Mouse (Mus musculus): ENCODE results near the gene Ide. TPM values are rescaled to one million over a fixed set of nuclear protein-coding genes. Genes with fewer than 3 reads are reported as not detected.

Ide gene
- polyA plus RNA-seq, 1 experiment: 96.7 TPM

DNA sequence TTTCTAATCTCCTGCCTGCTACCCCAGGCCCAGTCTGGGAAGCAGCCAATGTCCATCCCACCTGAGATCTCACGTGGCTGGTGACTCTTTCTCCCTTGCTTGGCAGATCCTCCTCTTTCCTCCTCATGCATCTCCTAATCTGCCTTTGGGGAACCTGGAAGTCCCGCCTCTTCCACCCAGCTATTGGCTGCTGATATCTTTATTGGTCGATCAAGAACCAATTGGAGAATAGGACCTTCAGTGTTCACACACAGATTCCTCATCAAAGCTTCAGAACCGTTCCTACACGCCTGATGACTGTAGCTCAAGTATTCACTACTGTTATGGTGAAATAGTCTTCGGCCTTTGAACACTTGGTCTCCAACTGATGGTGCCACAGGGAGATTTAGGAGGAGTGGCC lies 85.5 kb downstream of the Ide start:
- Histone ChIP-seq H3K4me1 (ENCODE audit: control insufficient read depth, insufficient read depth, low read length) (0 out of 2 replicates have a peak, but pooled peaks cover 2% of the 10 kb centered on the region), H3K27me3 (ENCODE audit: control insufficient read depth, insufficient read depth, low read length) (no peaks in the 10 kb centered on the region), H3K4me3 (ENCODE audit: control insufficient read depth, low read depth, low read length) (no peak overlapping the region), H3K36me3 (ENCODE audit: control insufficient read depth, insufficient read depth, low read length) (no peaks in the 10 kb centered on the region), H3K27ac (ENCODE audit: control insufficient read depth, insufficient read depth, low read depth, low read length) (no peak overlapping the region)
- no peak for TF ChIP-seq CTCF (IDR thresholded peaks at IDR 0.05; ENCODE audit: control insufficient read depth, insufficient read depth, insufficient replicate concordance, low read depth, low read length)
- TF ChIP-seq POLR2A (IDR thresholded peaks at IDR 0.05; ENCODE audit: control insufficient read depth, low read depth, low read length): no peak

GRCm38 (mm10) chr19:37248199-37248598 lies 89.5 kb downstream of the Ide start:
- H3K27ac ChIP-seq (ENCODE audit: control insufficient read depth, insufficient read depth, low read depth, low read length): no peak overlapping the region
- 0 out of 2 replicates have a peak, but pooled peaks cover 2% of the 10 kb centered on the region for H3K4me1 ChIP-seq (ENCODE audit: control insufficient read depth, insufficient read depth, low read length)
- TF ChIP-seq POLR2A (IDR thresholded peaks at IDR 0.05; ENCODE audit: control insufficient read depth, low read depth, low read length): no peak
- no peak for TF ChIP-seq CTCF (IDR thresholded peaks at IDR 0.05; ENCODE audit: control insufficient read depth, insufficient read depth, insufficient replicate concordance, low read depth, low read length)
- no peaks in the 10 kb centered on the region for H3K27me3 ChIP-seq (ENCODE audit: control insufficient read depth, insufficient read depth, low read length)
- no peak overlapping the region for H3K4me3 ChIP-seq (ENCODE audit: control insufficient read depth, low read depth, low read length)
- H3K36me3 ChIP-seq (ENCODE audit: control insufficient read depth, insufficient read depth, low read length): no peaks in the 10 kb centered on the region

DNA sequence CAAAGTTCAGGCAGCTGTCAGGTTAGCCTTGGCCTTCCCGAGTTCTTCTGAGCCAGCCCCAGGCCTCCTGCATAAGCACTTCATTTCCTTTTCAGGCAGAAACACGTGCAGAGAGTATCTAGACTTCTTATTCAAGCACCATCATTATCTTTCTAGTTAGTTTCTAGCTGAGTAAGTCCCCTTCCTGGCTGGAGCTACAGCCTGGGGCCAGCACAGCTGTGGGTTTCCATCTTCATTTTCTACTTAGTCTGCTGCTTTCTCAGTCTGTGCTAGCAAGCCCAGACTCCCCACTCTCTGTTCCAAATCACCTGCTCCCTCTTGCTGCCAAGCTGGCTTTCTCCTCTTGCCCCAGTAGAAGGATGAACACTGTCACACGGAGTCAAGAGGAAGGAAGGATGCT lies 90.8 kb downstream of the Ide start:
- H3K36me3 ChIP-seq (ENCODE audit: control insufficient read depth, insufficient read depth, low read length): no peaks in the 10 kb centered on the region
- no peak for TF ChIP-seq CTCF (IDR thresholded peaks at IDR 0.05; ENCODE audit: control insufficient read depth, insufficient read depth, insufficient replicate concordance, low read depth, low read length)
- no peak for TF ChIP-seq POLR2A (IDR thresholded peaks at IDR 0.05; ENCODE audit: control insufficient read depth, low read depth, low read length)
- H3K4me1 ChIP-seq (ENCODE audit: control insufficient read depth, insufficient read depth, low read length): no peaks in the 10 kb centered on the region
- H3K27me3 ChIP-seq (ENCODE audit: control insufficient read depth, insufficient read depth, low read length): no peaks in the 10 kb centered on the region
- no peak overlapping the region for H3K27ac ChIP-seq (ENCODE audit: control insufficient read depth, insufficient read depth, low read depth, low read length)
- H3K4me3 ChIP-seq (ENCODE audit: control insufficient read depth, low read depth, low read length): no peak overlapping the region

- no peaks in the 10 kb centered on the region for H3K36me3 ChIP-seq (ENCODE audit: control insufficient read depth, insufficient read depth, low read length)
Observed at GRCm38 (mm10) chr19:37242707-37243106, 94.9 kb downstream of the Ide start.

DNA sequence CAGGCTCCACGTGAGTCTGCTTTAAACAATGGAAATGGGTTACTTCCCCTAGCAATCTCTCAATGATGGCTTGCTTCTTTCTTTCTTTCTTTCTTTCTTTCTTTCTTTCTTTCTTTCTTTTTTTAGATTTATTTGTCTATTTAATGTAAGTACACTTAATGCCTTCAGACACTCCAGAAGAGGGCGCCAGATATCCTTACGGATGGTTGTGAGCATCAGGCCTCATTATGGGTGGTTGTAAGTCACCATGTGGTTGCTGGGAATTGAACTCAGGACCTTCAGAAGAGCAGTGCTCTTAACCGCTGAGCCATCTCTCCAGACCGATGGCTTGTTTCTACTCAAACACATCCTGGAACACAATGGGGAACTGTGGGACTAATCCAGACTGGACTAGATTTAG lies 96.5 kb downstream of the Ide start:
- H3K36me3 ChIP-seq (ENCODE audit: control insufficient read depth, insufficient read depth, low read length): no peaks in the 10 kb centered on the region
- TF ChIP-seq POLR2A (IDR thresholded peaks at IDR 0.05; ENCODE audit: control insufficient read depth, low read depth, low read length) (no peak), CTCF (IDR thresholded peaks at IDR 0.05; ENCODE audit: control insufficient read depth, insufficient read depth, insufficient replicate concordance, low read depth, low read length) (no peak)
- no peak overlapping the region for H3K27ac ChIP-seq (ENCODE audit: control insufficient read depth, insufficient read depth, low read depth, low read length)
- H3K4me3 ChIP-seq (ENCODE audit: control insufficient read depth, low read depth, low read length): no peak overlapping the region
- peaks cover 6% of the 10 kb centered on the region; the same call in 1 of the 2 replicates for H3K4me1 ChIP-seq (ENCODE audit: control insufficient read depth, insufficient read depth, low read length)
- no peaks in the 10 kb centered on the region for H3K27me3 ChIP-seq (ENCODE audit: control insufficient read depth, insufficient read depth, low read length)

More at GRCm38 (mm10) chr19:37242707-37243106, 94.9 kb downstream of the Ide start:
- H3K27me3 ChIP-seq (ENCODE audit: control insufficient read depth, insufficient read depth, low read length): no peaks in the 10 kb centered on the region
- peaks cover 6% of the 10 kb centered on the region; the same call in 1 of the 2 replicates for H3K4me1 ChIP-seq (ENCODE audit: control insufficient read depth, insufficient read depth, low read length)
- no peak overlapping the region for H3K4me3 ChIP-seq (ENCODE audit: control insufficient read depth, low read depth, low read length)
- no peak overlapping the region for H3K27ac ChIP-seq (ENCODE audit: control insufficient read depth, insufficient read depth, low read depth, low read length)
- TF ChIP-seq CTCF (IDR thresholded peaks at IDR 0.05; ENCODE audit: control insufficient read depth, insufficient read depth, insufficient replicate concordance, low read depth, low read length) (no peak), POLR2A (IDR thresholded peaks at IDR 0.05; ENCODE audit: control insufficient read depth, low read depth, low read length) (no peak)

DNA sequence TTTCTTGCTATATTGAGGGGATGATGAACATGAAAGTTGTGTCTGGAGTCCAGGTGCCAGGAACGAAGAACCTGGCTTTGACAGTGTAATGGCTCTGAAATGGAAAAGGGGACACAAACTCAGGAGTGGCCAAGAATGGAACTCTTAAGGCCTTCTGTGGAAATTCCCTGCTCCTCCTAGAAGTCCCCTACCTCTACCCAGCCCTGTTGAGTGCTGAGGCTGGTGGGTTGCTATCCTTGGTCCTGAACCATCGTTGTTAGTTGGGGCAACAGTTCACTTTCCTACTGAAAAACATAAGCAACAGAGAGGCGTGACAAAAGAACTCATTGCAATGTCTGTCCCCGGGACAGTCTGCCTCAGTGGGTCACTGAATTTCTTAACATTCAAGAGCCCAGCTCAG lies 98.6 kb downstream of the Ide start:
- H3K36me3 ChIP-seq (ENCODE audit: control insufficient read depth, insufficient read depth, low read length): no peaks in the 10 kb centered on the region
- H3K4me3 ChIP-seq (ENCODE audit: control insufficient read depth, low read depth, low read length): no peak overlapping the region
- H3K4me1 ChIP-seq (ENCODE audit: control insufficient read depth, insufficient read depth, low read length): peaks cover 6% of the 10 kb centered on the region; the same call in 1 of the 2 replicates
- TF ChIP-seq POLR2A (IDR thresholded peaks at IDR 0.05; ENCODE audit: control insufficient read depth, low read depth, low read length): no peak
- no peak for TF ChIP-seq CTCF (IDR thresholded peaks at IDR 0.05; ENCODE audit: control insufficient read depth, insufficient read depth, insufficient replicate concordance, low read depth, low read length)
- H3K27me3 ChIP-seq (ENCODE audit: control insufficient read depth, insufficient read depth, low read length): no peaks in the 10 kb centered on the region
- no peak overlapping the region for H3K27ac ChIP-seq (ENCODE audit: control insufficient read depth, insufficient read depth, low read depth, low read length)

- Histone ChIP-seq H3K4me3 (ENCODE audit: control insufficient read depth, low read depth, low read length) (no peak overlapping the region), H3K27ac (ENCODE audit: control insufficient read depth, insufficient read depth, low read depth, low read length) (no peak overlapping the region), H3K36me3 (ENCODE audit: control insufficient read depth, insufficient read depth, low read length) (no peaks in the 10 kb centered on the region), H3K27me3 (ENCODE audit: control insufficient read depth, insufficient read depth, low read length) (no peaks in the 10 kb centered on the region), H3K4me1 (ENCODE audit: control insufficient read depth, insufficient read depth, low read length) (peaks cover 11% of the 10 kb centered on the region; the same call in 1 of the 2 replicates)
- TF ChIP-seq CTCF (IDR thresholded peaks at IDR 0.05; ENCODE audit: control insufficient read depth, insufficient read depth, insufficient replicate concordance, low read depth, low read length) (no peak), POLR2A (IDR thresholded peaks at IDR 0.05; ENCODE audit: control insufficient read depth, low read depth, low read length) (no peak)
Observed at GRCm38 (mm10) chr19:37238651-37239050, 99.0 kb downstream of the Ide start.
